Mouse (Mus musculus) neural tube, embryonic 11.5 days (tissue): Measurements from ENCODE around the gene Ube2a. TPM values are rescaled to one million over a fixed set of nuclear protein-coding genes. Genes with fewer than 3 reads are reported as not detected.
"Not testable (repeated sequence)": the region's sequence is repeated elsewhere in the genome, so short reads cannot be mapped to it uniquely, and the experiment has no call there.

Source experiments
- ATAC-seq: fragments of 200-750 bp; cut with Nextera tagmentation; 2 replicates; pipeline ENCODE4 v1.8.0; 2017; ENCODE audit warnings: moderate number of reproducible peaks, mild to moderate bottlenecking, moderate TSS enrichment, moderate library complexity; ENCODE audit not compliant: insufficient read depth, low FRiP score, low TSS enrichment
- DNase-seq: peaks from one replicate; pipeline ENCODE4 v3.0.0-alpha.2; 2015; ENCODE audit warnings: low spot score
- H3K27ac ChIP-seq: fragments of 300-500 bp; sonication (generic); 2 replicates; pipeline ENCODE4 v1.5.1; 2014; ENCODE audit warnings: low read depth, mild to moderate bottlenecking, low read length
- H3K27me3 ChIP-seq: fragments of 300-500 bp; sonication (generic); 2 replicates; pipeline ENCODE4 v1.6.1; 2014; ENCODE audit warnings: mild to moderate bottlenecking, low read length, mixed read lengths; ENCODE audit not compliant: control insufficient read depth, insufficient read depth
- H3K36me3 ChIP-seq: fragments of 300-500 bp; sonication (generic); 2 replicates; pipeline ENCODE4 v1.6.1; 2014; ENCODE audit warnings: mild to moderate bottlenecking, low read length, moderate library complexity, mixed read lengths; ENCODE audit not compliant: control insufficient read depth, insufficient read depth
- H3K4me1 ChIP-seq: fragments of 300-500 bp; sonication (generic); 2 replicates; pipeline ENCODE4 v1.6.1; 2014; ENCODE audit warnings: low read length, mixed read lengths; ENCODE audit not compliant: control insufficient read depth, insufficient read depth
- H3K4me2 ChIP-seq: fragments of 300-500 bp; sonication (generic); 2 replicates; pipeline ENCODE4 v1.6.1; 2014; ENCODE audit warnings: low read depth, mild to moderate bottlenecking, moderate library complexity
- H3K4me3 ChIP-seq: fragments of 300-500 bp; sonication (generic); 2 replicates; pipeline ENCODE4 v1.5.1; 2014; ENCODE audit warnings: low read depth, low read length
- H3K9ac ChIP-seq: fragments of 300-500 bp; sonication (generic); 2 replicates; pipeline ENCODE4 v1.6.1; 2014; ENCODE audit warnings: mild to moderate bottlenecking, low read length
- H3K9me3 ChIP-seq: fragments of 300-500 bp; sonication (generic); 2 replicates; pipeline ENCODE4 v1.6.1; 2016; ENCODE audit warnings: low read length; ENCODE audit not compliant: control insufficient read depth
- WGBS: fragments of 180-500 bp; shearing (Covaris S2); extraction: QIAGEN DNeasy Blood & Tissue Kit; methylation state at CpG from one replicate; pipeline ENCODE4 v1.1.7; 2014; 5-methylcytosine and 5-hydroxymethylcytosine counted together
- polyA plus RNA-seq: library from polyadenylated mRNA; unstranded; fragments of >200 nt; fragmentation: Nextera tagmentation; extraction: Ambion mirVana; gene quantifications from 2 replicates; pipeline ENCODE4 v1.2.1, GENCODE M21; 2014

The Ube2a gene
- polyA plus RNA-seq, 1 experiment from 2014 or later: 138 TPM

DNA sequence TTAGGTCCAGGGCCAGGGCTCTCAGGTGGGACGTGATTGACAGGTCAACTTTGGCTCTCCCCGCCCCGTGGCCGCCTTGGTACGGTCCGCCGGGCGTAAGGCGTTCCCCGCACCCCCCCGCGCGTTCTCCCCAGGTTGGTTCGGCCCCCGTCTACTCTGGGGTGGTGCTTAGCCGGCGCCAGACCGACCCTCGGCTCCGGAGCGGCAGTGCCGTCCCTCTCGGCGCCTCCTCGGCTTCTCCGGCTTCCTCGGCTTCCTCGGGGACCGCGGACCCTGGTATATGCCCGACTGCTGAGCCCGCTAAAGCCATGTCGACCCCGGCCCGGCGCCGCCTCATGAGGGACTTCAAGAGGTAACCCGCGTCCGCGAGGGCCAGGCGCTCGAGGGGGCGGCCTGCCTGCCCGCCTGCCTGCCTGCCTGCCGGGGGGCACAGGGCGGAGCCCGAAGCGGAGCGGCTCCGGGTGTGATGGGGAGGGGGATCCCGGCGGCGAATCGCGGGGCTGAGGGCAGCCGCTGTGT, 537 bp downstream of the Ube2a start:
- WGBS: 15% methylated on average over 52 of the region's 57 CpGs
- peak overlapping the region; percentile 62 for H3K4me3 ChIP-seq
- peak; percentile 97 for ATAC-seq

DNA sequence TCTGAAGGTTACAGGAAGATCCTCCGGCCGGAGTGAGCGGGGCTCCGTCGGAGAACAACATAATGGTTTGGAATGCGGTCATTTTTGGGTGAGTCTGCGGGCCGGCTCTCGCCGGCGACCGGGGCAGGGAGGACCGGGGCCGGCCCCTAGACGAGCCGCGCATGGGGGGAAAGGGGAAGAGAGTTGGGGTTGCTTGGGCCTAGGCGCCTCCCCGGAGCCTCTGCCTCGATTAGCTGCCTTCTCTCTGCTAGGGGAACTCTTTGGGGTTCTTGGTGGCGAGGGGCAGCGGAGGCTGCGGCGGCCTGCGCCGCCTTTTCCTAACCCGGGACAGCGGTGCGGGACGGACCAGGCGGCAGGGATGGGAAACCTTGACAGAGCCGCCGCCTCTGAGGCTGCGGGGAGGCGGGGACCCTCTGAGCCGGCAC, 1.0 kb downstream of the Ube2a start:
- Histone ChIP-seq H3K9me3 (no peaks in the 10 kb centered on the region), H3K27me3 (no peaks in the 10 kb centered on the region), H3K4me3 (peak overlapping the region; percentile 62), H3K27ac (0 out of 2 replicates have a peak overlapping the region, but pooled peaks have one; percentile 20), H3K9ac (peak overlapping the region; percentile 77), H3K4me2 (peak overlapping the region; percentile 49), H3K4me1 (no peaks in the 10 kb centered on the region), H3K36me3 (no peaks in the 10 kb centered on the region)
- 18% methylated on average over 35 of the region's 36 CpGs for WGBS
- ATAC-seq (peak; percentile 54), DNase-seq (peak; percentile 42)

More for the DNA sequence above, 537 bp downstream of the Ube2a start:
- H3K9me3 ChIP-seq: no peaks in the 10 kb centered on the region
- 0 out of 2 replicates have a peak overlapping the region, but pooled peaks have one; percentile 20 for H3K27ac ChIP-seq
- H3K9ac ChIP-seq: peak overlapping the region; percentile 77
- H3K27me3 ChIP-seq: no peaks in the 10 kb centered on the region
- H3K36me3 ChIP-seq: no peaks in the 10 kb centered on the region
- peak overlapping the region; percentile 49 for H3K4me2 ChIP-seq
- peak; percentile 84 for DNase-seq
- no peaks in the 10 kb centered on the region for H3K4me1 ChIP-seq

DNA sequence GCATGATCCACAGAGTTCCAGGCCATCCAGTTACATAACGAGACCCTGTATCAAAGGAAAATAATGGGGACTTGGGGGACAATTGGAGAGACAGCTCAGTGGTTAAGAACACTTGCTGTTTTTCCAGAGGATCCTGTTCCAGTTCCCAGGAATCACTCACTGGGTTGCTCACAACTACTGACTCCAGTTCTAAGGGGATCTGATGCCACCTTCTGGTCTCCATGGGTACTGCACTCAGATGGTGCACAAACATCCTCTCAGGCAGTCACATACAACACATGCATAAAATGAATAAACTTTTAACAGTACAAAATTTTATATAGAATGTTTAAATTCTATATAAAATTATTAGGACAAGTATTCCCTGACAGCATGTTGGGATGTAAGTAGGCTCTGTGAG, 11.0 kb downstream of the Ube2a start:
- H3K36me3 ChIP-seq: no peaks in the 10 kb centered on the region
- 83% methylated on average over 1 of the region's 1 CpGs for WGBS
- H3K4me1 ChIP-seq: no peaks in the 10 kb centered on the region
- H3K27me3 ChIP-seq: no peaks in the 10 kb centered on the region
- DNase-seq (peak; percentile 9), ATAC-seq (no peak)
- no peak overlapping the region for H3K4me3 ChIP-seq
- H3K9me3 ChIP-seq: no peaks in the 10 kb centered on the region
- H3K4me2 ChIP-seq: no peak overlapping the region
- no peak overlapping the region for H3K27ac ChIP-seq
- H3K9ac ChIP-seq: no peak overlapping the region

DNA sequence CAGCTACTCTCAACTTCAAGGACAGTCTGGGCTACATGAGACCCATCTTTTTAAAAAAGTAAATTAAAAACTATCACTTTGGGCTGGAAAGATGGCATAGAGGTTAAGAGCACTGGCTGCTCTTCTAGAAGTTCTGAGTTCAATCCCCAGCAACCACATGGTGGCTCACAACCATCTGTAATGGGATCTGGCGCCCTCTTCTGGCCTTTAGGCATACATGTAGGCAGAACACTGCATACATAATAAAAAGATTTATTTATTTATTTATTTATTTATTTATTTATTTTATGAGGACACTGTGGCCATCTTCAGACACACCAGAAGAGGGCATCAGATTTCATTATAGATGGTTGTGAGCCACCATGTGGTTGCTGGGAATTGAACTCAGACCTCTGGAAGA, 25.2 kb downstream of the Ube2a start:
- not testable (repeated sequence) for H3K4me3 ChIP-seq, ATAC-seq, H3K9ac ChIP-seq, H3K4me1 ChIP-seq, H3K4me2 ChIP-seq, H3K9me3 ChIP-seq, DNase-seq, H3K36me3 ChIP-seq, H3K27me3 ChIP-seq, H3K27ac ChIP-seq
- WGBS: 14% methylated on average over 1 of the region's 1 CpGs

DNA sequence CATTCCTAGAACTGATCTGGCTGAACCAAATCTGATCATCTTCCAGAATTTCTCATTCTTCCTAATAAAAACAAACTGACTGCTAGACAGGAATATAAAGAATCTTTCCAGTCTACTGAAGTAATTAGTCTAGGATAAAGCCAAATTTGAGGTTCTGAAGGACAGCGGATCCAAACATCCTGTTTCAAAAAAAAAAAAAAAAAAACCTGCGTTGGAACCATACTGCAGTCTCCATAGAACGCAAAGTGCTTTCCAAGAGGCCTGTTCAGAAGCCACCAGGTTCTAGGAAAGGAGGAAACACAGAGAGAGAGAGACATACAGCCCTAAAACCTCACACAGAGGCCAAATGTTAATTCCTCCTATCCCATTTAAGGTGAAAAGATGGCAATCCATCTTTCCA, 28.0 kb downstream of the Ube2a start:
- Histone ChIP-seq H3K9me3 (no peaks in the 10 kb centered on the region), H3K4me2 (peak overlapping the region; percentile 51), H3K4me3 (peak overlapping the region; percentile 52), H3K4me1 (no peaks in the 10 kb centered on the region), H3K36me3 (no peaks in the 10 kb centered on the region), H3K27me3 (no peaks in the 10 kb centered on the region), H3K9ac (peak overlapping the region; percentile 68), H3K27ac (no peak overlapping the region)
- DNase-seq (no peak), ATAC-seq (no peak)
- 35% methylated on average over 3 of the region's 3 CpGs for WGBS

DNA sequence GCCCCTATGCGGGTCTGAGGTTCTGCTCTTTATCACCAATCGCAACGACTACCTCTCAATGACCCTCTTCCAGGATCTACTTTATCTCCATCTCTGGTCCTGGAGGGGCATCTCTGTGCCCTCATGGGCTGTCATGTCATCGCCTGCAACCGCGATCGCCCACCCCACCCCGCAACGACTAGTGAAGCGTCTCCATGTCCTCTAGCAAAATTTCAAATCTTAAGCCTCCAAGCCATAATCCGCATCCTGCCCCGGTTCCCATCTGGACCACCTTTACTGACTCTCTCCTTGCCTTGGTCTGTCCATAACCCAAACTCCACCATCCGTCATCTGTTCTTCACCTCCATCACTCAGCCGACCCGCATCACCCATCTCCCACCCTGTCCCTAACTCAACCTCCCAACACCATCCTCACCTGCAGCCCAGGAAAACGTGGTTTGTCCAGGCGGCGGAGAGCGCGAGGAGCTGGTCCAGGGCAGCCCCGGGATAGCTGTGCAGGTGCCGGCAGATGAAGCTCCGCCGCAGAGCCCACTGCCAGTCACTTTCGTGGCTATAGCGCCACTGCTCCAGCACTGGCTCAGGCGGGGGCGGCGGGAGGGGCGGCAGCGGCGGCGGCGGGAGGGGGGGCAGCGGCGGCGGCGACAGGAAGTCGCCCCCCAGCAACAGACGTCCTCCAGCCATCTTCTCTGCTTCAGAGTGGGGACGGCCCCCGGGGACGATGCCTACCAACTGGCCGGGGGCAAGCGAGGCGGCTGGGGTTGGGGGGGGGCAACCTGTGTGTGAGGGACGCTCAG, 28.8 kb downstream of the Ube2a start, which contains the start of gene Nkrf:
TSS of gene Nkrf (minus strand) at position 579 of the 794 bp plus-strand sequence.
- peak within 1 kb of the TSS; percentile 52 for H3K4me3 ChIP-seq
- DNase-seq (peak; percentile 33), ATAC-seq (peak; percentile 75)
- H3K4me1 ChIP-seq: no peaks in the 10 kb centered on the region
- no peaks in the 10 kb centered on the region for H3K36me3 ChIP-seq
- peak within 1 kb of the TSS; percentile 70 for H3K27ac ChIP-seq
- H3K9me3 ChIP-seq: no peaks in the 10 kb centered on the region
- WGBS: 19% methylated on average over 26 of the region's 47 CpGs
- H3K9ac ChIP-seq: peak within 1 kb of the TSS; percentile 68
- peak within 1 kb of the TSS; percentile 51 for H3K4me2 ChIP-seq
- no peaks in the 10 kb centered on the region for H3K27me3 ChIP-seq

DNA sequence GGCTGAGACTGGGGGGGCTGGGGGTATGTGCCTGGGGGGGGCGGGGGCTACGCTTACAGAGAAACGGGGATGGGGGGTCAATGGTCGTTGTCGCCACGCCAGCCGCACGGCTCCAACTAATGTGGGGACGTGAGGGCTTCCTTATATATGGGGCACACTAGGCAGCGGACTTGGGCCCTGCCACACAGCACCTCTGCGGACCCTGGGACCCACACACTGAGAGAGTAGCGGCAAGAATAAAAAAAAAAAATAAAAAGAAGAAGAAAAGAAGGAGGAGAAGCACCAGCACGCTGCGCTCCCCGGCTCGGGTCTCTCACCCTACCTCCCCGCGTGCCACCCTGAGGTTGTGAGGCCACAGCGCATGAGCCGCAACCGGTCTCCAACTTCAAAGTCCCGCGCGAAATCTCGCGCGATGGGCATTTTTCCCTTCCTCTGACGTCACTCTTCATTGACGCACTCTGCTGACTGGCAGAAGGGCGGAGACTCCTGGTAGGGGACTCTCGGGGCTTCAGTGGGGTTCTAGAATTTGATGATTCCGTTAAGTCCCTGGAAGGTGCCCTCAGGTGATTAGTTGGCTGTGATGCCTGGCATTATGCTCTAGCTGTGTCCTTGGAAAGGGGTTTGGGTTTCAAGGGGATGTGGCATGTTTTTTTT, 29.5 kb downstream of the Ube2a start:
- Histone ChIP-seq H3K9me3 (no peaks in the 10 kb centered on the region), H3K4me2 (peak overlapping the region; percentile 51), H3K27me3 (no peaks in the 10 kb centered on the region), H3K4me1 (no peaks in the 10 kb centered on the region), H3K27ac (peak overlapping the region; percentile 70; the same call in 1 of the 2 replicates), H3K36me3 (no peaks in the 10 kb centered on the region), H3K9ac (peak overlapping the region; percentile 68), H3K4me3 (peak overlapping the region; percentile 52)
- 19% methylated on average over 29 of the region's 32 CpGs for WGBS
- ATAC-seq: peak; percentile 91
- peak; percentile 92 for DNase-seq

DNA sequence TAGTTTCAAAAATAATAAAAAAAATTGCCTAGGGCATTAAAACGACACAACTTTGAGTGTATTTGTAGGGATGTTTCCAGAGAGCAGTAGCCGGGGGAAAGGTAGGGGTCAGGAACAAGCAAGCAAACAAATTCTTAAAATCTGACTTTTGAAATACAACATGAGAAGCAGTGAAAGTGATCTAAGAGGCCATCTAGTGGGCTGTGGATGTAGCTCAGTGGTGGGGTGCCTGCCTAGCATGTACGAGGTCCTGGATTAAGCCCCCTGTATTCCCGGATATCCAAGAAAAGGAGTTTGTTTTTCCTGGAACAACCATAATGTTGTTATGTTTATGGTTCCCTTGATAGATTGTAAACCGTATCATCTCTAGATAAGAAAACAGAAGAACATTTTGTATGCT, 32.8 kb downstream of the Ube2a start:
- no peaks in the 10 kb centered on the region for H3K9me3 ChIP-seq
- H3K27ac ChIP-seq: no peak overlapping the region
- no peaks in the 10 kb centered on the region for H3K4me1 ChIP-seq
- H3K4me2 ChIP-seq: no peak overlapping the region
- DNase-seq (no peak), ATAC-seq (no peak)
- H3K9ac ChIP-seq: no peak overlapping the region
- no peak overlapping the region for H3K4me3 ChIP-seq
- no peaks in the 10 kb centered on the region for H3K36me3 ChIP-seq
- no peaks in the 10 kb centered on the region for H3K27me3 ChIP-seq
- 45% methylated on average over 5 of the region's 5 CpGs for WGBS
